Mouse (Mus musculus): ENCODE data around the gene Gpr156. TPM values are rescaled to one million over a fixed set of nuclear protein-coding genes. Genes with fewer than 3 reads are reported as not detected.

Gpr156 gene
- polyA plus RNA-seq, 1 experiment from 2014 or later = 0.55 TPM

DNA sequence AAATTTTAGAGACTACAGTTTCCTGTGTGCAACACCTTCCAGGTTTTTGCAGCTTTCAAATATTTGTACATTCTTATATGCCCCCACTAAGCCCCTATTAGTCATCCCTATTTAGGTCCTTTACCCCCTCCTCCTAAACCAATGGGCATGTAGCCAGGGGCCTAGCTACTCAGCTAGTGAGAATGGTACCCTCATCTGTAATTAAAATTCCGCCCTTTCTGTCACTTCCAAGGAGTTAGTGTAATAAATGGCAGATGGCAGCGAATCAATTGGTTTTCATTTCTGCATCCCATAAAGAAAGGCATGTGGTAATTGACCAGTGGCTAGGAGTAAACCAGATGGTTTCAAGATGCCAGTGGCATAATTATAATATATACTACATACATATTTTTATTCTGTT is 23.6 kb upstream of the Gpr156 start:
- WGBS = 63% methylated on average over 2 of the region's 2 CpGs
- no peaks in the 10 kb centered on the region for H3K9me3 ChIP-seq (replicated peaks; ENCODE audit: low read length)
- no peak overlapping the region for H3K4me2 ChIP-seq (ENCODE audit: low read length)
- H3K36me3 ChIP-seq (ENCODE audit: insufficient read depth, low read length) = no peaks in the 10 kb centered on the region
- TF ChIP-seq CTCF (IDR thresholded peaks at IDR 0.05; ENCODE audit: low read depth) = no peak
- H3K4me1 ChIP-seq (replicated peaks; ENCODE audit: insufficient read depth, low read length) = no peaks in the 10 kb centered on the region
- no peak overlapping the region for H3K9ac ChIP-seq (ENCODE audit: low read depth, low read length)
- no peak for ATAC-seq (replicated peaks; ENCODE audit: low FRiP score, low read depth)
- DNase-seq (ENCODE audit: low spot score) = no peak
- H3K27me3 ChIP-seq (ENCODE audit: insufficient read depth, low read length) = no peaks in the 10 kb centered on the region
- no peak overlapping the region for H3K27ac ChIP-seq
- H3K4me3 ChIP-seq (replicated peaks; ENCODE audit: low read depth, low read length) = no peak overlapping the region

DNA sequence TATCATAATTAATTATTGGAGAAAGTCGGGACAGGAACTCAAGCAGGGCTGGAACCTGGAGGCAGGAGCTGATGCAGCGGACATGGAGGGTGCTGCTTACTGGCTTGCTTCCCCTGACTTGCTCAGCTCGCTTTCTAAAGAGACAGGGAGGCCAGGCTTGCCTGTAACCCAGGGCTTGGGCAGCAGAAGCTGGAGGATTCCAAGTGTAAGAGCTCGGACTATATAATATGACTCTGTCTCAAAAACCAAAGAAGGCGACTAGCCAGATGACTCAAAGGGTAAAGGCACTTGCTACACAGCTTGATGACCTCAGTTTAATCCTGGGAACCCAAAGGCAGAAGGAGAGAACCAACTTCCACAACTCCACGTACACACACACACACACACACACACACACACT is 22.9 kb upstream of the Gpr156 start:
- Histone ChIP-seq H3K4me3 (replicated peaks; ENCODE audit: low read depth, low read length) (no peak overlapping the region), H3K36me3 (ENCODE audit: insufficient read depth, low read length) (no peaks in the 10 kb centered on the region), H3K9me3 (replicated peaks; ENCODE audit: low read length) (no peaks in the 10 kb centered on the region), H3K27me3 (ENCODE audit: insufficient read depth, low read length) (no peaks in the 10 kb centered on the region), H3K9ac (ENCODE audit: low read depth, low read length) (no peak overlapping the region), H3K27ac (no peak overlapping the region), H3K4me1 (replicated peaks; ENCODE audit: insufficient read depth, low read length) (no peaks in the 10 kb centered on the region), H3K4me2 (ENCODE audit: low read length) (no peak overlapping the region)
- 48% methylated on average over 6 of the region's 6 CpGs for WGBS
- DNase-seq (ENCODE audit: low spot score) = no peak
- TF ChIP-seq CTCF (IDR thresholded peaks at IDR 0.05; ENCODE audit: low read depth) = no peak
- ATAC-seq (replicated peaks; ENCODE audit: low FRiP score, low read depth) = no peak

DNA sequence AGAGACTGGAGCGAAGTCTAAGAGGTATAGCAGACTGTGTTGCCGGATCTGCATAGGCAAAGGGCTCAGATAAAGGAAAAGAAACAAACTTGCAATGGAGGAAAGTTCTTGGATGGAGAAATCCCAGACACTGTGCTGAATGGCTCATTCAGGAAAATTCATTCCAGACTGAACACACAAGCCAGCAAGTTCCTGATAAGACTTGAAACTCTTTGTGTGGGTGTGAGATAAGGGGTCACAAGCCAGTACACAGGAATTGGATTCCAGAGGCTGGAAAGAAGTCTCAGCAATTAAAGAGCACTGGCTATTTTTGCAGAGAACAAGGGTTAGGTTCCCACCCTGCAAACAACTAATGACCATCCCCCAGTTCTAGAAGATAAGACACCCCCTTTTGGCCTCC is 22.4 kb upstream of the Gpr156 start:
- ATAC-seq (replicated peaks; ENCODE audit: low FRiP score, low read depth) (no peak), DNase-seq (ENCODE audit: low spot score) (no peak)
- 73% methylated on average over 2 of the region's 2 CpGs for WGBS
- Histone ChIP-seq H3K4me3 (replicated peaks; ENCODE audit: low read depth, low read length) (no peak overlapping the region), H3K27me3 (ENCODE audit: insufficient read depth, low read length) (no peaks in the 10 kb centered on the region), H3K4me1 (replicated peaks; ENCODE audit: insufficient read depth, low read length) (no peaks in the 10 kb centered on the region), H3K27ac (no peak overlapping the region), H3K4me2 (ENCODE audit: low read length) (no peak overlapping the region), H3K9ac (ENCODE audit: low read depth, low read length) (no peak overlapping the region), H3K36me3 (ENCODE audit: insufficient read depth, low read length) (no peaks in the 10 kb centered on the region), H3K9me3 (replicated peaks; ENCODE audit: low read length) (no peaks in the 10 kb centered on the region)
- TF ChIP-seq CTCF (IDR thresholded peaks at IDR 0.05; ENCODE audit: low read depth) = no peak

DNA sequence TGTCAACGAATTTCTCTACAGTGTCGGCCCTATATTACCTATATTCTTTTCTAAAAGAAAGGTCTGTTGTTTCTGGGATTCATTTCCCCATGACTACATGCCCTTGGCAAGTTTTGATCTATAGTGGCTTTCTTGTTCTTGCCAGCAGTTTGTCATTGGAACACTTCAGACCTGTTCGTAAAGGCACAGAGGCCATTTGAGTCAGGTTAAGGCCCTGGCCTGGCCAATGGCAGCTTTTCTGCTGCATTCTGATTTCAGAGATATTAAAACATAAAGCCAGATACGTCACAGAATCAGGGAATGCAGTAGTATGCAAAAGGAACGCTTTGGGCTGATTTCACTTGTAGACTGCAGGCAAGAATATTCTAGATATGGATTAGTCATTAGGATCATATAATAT is 17.5 kb upstream of the Gpr156 start:
- ATAC-seq (replicated peaks; ENCODE audit: low FRiP score, low read depth) (no peak), DNase-seq (ENCODE audit: low spot score) (no peak)
- Histone ChIP-seq H3K9ac (ENCODE audit: low read depth, low read length) (no peak overlapping the region), H3K27me3 (ENCODE audit: insufficient read depth, low read length) (no peaks in the 10 kb centered on the region), H3K36me3 (ENCODE audit: insufficient read depth, low read length) (no peaks in the 10 kb centered on the region), H3K4me1 (replicated peaks; ENCODE audit: insufficient read depth, low read length) (no peaks in the 10 kb centered on the region), H3K4me3 (replicated peaks; ENCODE audit: low read depth, low read length) (no peak overlapping the region), H3K27ac (peak overlapping the region; percentile 31), H3K4me2 (ENCODE audit: low read length) (no peak overlapping the region), H3K9me3 (replicated peaks; ENCODE audit: low read length) (no peaks in the 10 kb centered on the region)
- no peak for TF ChIP-seq CTCF (IDR thresholded peaks at IDR 0.05; ENCODE audit: low read depth)
- 68% methylated on average over 5 of the region's 5 CpGs for WGBS

DNA sequence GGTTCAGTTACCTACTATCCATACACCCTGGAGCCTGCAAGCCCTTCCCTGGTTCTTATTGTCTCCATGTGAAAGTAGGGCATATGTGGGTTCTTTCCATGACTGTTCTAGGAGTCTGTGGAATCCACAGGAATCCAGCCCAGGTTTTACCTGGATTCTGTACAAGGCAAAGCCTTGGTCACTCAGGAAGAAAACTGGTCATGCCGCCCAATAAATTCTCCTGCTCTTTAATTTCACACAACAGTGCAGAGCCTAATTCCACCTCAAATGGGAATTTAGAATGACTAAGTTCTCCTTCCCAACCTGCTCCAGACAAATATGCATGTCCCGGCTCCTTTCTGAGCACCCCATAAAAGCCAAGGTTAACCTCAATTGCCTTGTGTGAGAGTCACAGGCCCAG is 16.9 kb upstream of the Gpr156 start:
- Histone ChIP-seq H3K4me3 (replicated peaks; ENCODE audit: low read depth, low read length) (no peak overlapping the region), H3K9ac (ENCODE audit: low read depth, low read length) (no peak overlapping the region), H3K27me3 (ENCODE audit: insufficient read depth, low read length) (no peaks in the 10 kb centered on the region), H3K27ac (0 out of 2 replicates have a peak overlapping the region, but pooled peaks have one; percentile 25), H3K4me1 (replicated peaks; ENCODE audit: insufficient read depth, low read length) (no peaks in the 10 kb centered on the region), H3K36me3 (ENCODE audit: insufficient read depth, low read length) (no peaks in the 10 kb centered on the region), H3K4me2 (ENCODE audit: low read length) (no peak overlapping the region), H3K9me3 (replicated peaks; ENCODE audit: low read length) (no peaks in the 10 kb centered on the region)
- TF ChIP-seq CTCF (IDR thresholded peaks at IDR 0.05; ENCODE audit: low read depth) = no peak
- DNase-seq (ENCODE audit: low spot score) = peak; percentile 77
- 12% methylated on average over 2 of the region's 2 CpGs for WGBS
- ATAC-seq (replicated peaks; ENCODE audit: low FRiP score, low read depth) = no peak; the same call in 1 of the 2 replicates

DNA sequence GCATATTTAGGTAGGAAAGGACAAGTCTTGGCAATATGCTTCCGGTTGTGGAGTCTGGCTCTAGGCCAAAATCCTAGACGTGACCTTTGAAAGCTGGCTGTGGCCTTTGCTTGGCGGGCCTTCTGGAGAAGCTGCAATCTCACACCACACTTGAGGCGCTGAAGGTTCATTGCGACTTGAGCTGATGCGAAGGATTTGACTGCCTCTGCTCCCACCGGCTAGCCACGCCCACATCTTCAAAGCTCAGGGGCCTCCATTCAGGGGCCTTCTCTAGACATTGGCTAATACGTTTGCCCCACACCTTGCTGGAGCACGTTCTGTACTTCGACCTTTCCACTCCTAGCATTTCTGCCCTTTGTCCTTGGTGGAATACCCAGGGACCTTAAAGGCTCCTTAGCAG is 15.0 kb upstream of the Gpr156 start:
- DNase-seq (ENCODE audit: low spot score) (no peak), ATAC-seq (replicated peaks; ENCODE audit: low FRiP score, low read depth) (0 out of 2 replicates have a peak, but pooled peaks have one; percentile 43)
- no peak overlapping the region for H3K27ac ChIP-seq

DNA sequence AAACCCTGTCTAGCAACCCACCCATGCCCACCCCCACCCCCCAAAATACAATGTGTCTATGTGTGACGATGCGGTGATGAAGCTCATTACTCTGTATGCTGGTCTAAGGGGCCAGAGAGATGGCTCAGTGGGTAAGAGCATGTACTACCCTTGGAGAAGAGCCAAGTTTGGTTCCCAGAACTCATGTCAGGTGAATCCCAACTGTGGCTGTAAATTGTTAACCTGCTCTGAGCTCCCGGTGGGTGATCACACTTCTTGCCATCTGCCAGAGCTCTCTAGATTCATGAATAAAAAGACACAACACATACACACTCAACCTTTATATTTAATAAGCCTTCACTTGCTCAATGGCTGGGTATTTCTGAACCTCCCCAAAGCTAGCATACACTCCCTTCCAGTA is 9.8 kb upstream of the Gpr156 start:
- 86% methylated on average over 3 of the region's 3 CpGs for WGBS
- DNase-seq (ENCODE audit: low spot score) (no peak), ATAC-seq (replicated peaks; ENCODE audit: low FRiP score, low read depth) (no peak)
- H3K27me3 ChIP-seq (ENCODE audit: insufficient read depth, low read length) = no peaks in the 10 kb centered on the region
- H3K27ac ChIP-seq = no peak overlapping the region
- H3K4me3 ChIP-seq (replicated peaks; ENCODE audit: low read depth, low read length) = no peak overlapping the region
- no peak for TF ChIP-seq CTCF (IDR thresholded peaks at IDR 0.05; ENCODE audit: low read depth)
- no peak overlapping the region for H3K9ac ChIP-seq (ENCODE audit: low read depth, low read length)
- H3K4me2 ChIP-seq (ENCODE audit: low read length) = no peak overlapping the region
- H3K4me1 ChIP-seq (replicated peaks; ENCODE audit: insufficient read depth, low read length) = no peaks in the 10 kb centered on the region
- H3K9me3 ChIP-seq (replicated peaks; ENCODE audit: low read length) = no peaks in the 10 kb centered on the region
- H3K36me3 ChIP-seq (ENCODE audit: insufficient read depth, low read length) = no peaks in the 10 kb centered on the region

More for the DNA sequence above, 15.0 kb upstream of the Gpr156 start:
- no peak overlapping the region for H3K9ac ChIP-seq (ENCODE audit: low read depth, low read length)
- H3K4me2 ChIP-seq (ENCODE audit: low read length) = no peak overlapping the region
- no peaks in the 10 kb centered on the region for H3K36me3 ChIP-seq (ENCODE audit: insufficient read depth, low read length)
- H3K27me3 ChIP-seq (ENCODE audit: insufficient read depth, low read length) = no peaks in the 10 kb centered on the region
- no peaks in the 10 kb centered on the region for H3K4me1 ChIP-seq (replicated peaks; ENCODE audit: insufficient read depth, low read length)
- H3K9me3 ChIP-seq (replicated peaks; ENCODE audit: low read length) = no peaks in the 10 kb centered on the region
- no peak for TF ChIP-seq CTCF (IDR thresholded peaks at IDR 0.05; ENCODE audit: low read depth)
- WGBS = 41% methylated on average over 11 of the region's 11 CpGs
- H3K4me3 ChIP-seq (replicated peaks; ENCODE audit: low read depth, low read length) = no peak overlapping the region

All from kidney, postnatal 0 days (tissue).